Mouse (Mus musculus) MEL (cell line): ENCODE results near the gene AU040320. TPM values are rescaled to one million over a fixed set of nuclear protein-coding genes. Genes with fewer than 3 reads are reported as not detected.

Experiments
- DNase-seq: peaks from one replicate; pipeline ENCODE4 v3.0.0; 2011; ENCODE audit warnings: low read depth, low spot score
- H3K27ac ChIP-seq: 2 replicates; pipeline ENCODE4 v1.5.1; 2012; ENCODE audit warnings: low read depth, mild to moderate bottlenecking, control low read depth, low read length, moderate library complexity; ENCODE audit not compliant: control insufficient read depth
- H3K27me3 ChIP-seq, 2 experiments: fragments of 150-350 bp in 1 of 2; sonication (generic) in 1 of 2; 2 replicates each; pipeline ENCODE4 v1.6.1; 2012; ENCODE audit warnings: low read length in 2 of 2, mild to moderate bottlenecking in 2 of 2, improper control_type of control experiment in 1 of 2, moderate library complexity in 1 of 2; ENCODE audit not compliant: insufficient read depth in 2 of 2, control insufficient read depth in 1 of 2
- H3K36me3 ChIP-seq, 2 experiments: 2 replicates each; pipeline ENCODE4 v1.6.1; 2012 to 2014; ENCODE audit warnings: low read length in 2 of 2, improper control_type of control experiment in 1 of 2, inconsistent platforms in 1 of 2, mild to moderate bottlenecking in 1 of 2; ENCODE audit not compliant: insufficient read depth in 2 of 2, control insufficient read depth in 1 of 2
- H3K4me1 ChIP-seq, 2 experiments: fragments of 150-350 bp in 1 of 2; sonication (generic) in 1 of 2; 2 replicates each; pipeline ENCODE4 v1.6.1; 2012; ENCODE audit warnings: low read length in 2 of 2, improper control_type of control experiment in 1 of 2, mild to moderate bottlenecking in 1 of 2; ENCODE audit not compliant: insufficient read depth in 2 of 2, control insufficient read depth in 1 of 2
- H3K4me3 ChIP-seq, 2 experiments: fragments of 150-350 bp in 1 of 2; sonication (generic) in 1 of 2; 2 replicates each; pipeline ENCODE4 v1.5.1; 2012; ENCODE audit warnings: low read depth in 2 of 2, low read length in 2 of 2, mild to moderate bottlenecking in 2 of 2, moderate library complexity in 2 of 2, control low read depth in 1 of 2, improper control_type of control experiment in 1 of 2; ENCODE audit not compliant: control insufficient read depth in 1 of 2, insufficient read depth in 1 of 2
- H3K79me2 ChIP-seq: 2 replicates; pipeline ENCODE4 v1.6.1; 2012; ENCODE audit warnings: mild to moderate bottlenecking, low read length, moderate library complexity; ENCODE audit not compliant: control insufficient read depth, poor library complexity, insufficient read depth
- H3K9ac ChIP-seq: 2 replicates; pipeline ENCODE4 v1.6.1; 2012; ENCODE audit warnings: low read depth, mild to moderate bottlenecking, control low read depth, low read length, moderate library complexity; ENCODE audit not compliant: control insufficient read depth, poor library complexity, severe bottlenecking
- H3K9me3 ChIP-seq: fragments of 150-350 bp; sonication (generic); replicated peaks from 2 replicates; pipeline ENCODE4 v1.6.1; 2012; ENCODE audit warnings: mild to moderate bottlenecking, low read length, improper control_type of control experiment, moderate library complexity; ENCODE audit not compliant: insufficient read depth
- CHD1 ChIP-seq: IDR thresholded peaks from 2 replicates; pipeline ENCODE4 v1.6.1; 2012; ENCODE audit warnings: low read depth, mild to moderate bottlenecking, inconsistent platforms, low read length, improper control_type of control experiment
- CHD2 ChIP-seq: IDR thresholded peaks from 2 replicates; pipeline ENCODE4 v1.6.1; 2011; ENCODE audit warnings: low read length, improper control_type of control experiment
- CTCF ChIP-seq, 3 experiments: IDR thresholded peaks in 2 of 3; conservative IDR thresholded peaks in 1 of 3; 2 replicates each; pipeline ENCODE4 v1.5.1; 2011 to 2012; ENCODE audit warnings: low read length in 3 of 3, low read depth in 2 of 3, mild to moderate bottlenecking in 2 of 3, improper control_type of control experiment in 1 of 3, inconsistent platforms in 1 of 3, mixed read lengths in 1 of 3, moderate library complexity in 1 of 3; ENCODE audit not compliant: control insufficient read depth in 1 of 3, insufficient read depth in 1 of 3, poor library complexity in 1 of 3, severe bottlenecking in 1 of 3
- ETS1 ChIP-seq: IDR thresholded peaks from 2 replicates; pipeline ENCODE4 v1.6.1; 2012; ENCODE audit warnings: low read depth, mild to moderate bottlenecking, inconsistent platforms, low read length, improper control_type of control experiment, moderate library complexity
- GABPA ChIP-seq: IDR thresholded peaks from 2 replicates; pipeline ENCODE4 v1.6.1; 2012; ENCODE audit warnings: low read depth, mild to moderate bottlenecking, inconsistent platforms, low read length, improper control_type of control experiment, moderate library complexity
- JUND ChIP-seq: IDR thresholded peaks from 2 replicates; pipeline ENCODE4 v1.6.1; 2011; ENCODE audit warnings: low read depth, mild to moderate bottlenecking, improper control_type of control experiment, low read length
- KAT2A ChIP-seq: conservative IDR thresholded peaks from 2 replicates; pipeline ENCODE4 v1.6.1; 2012; ENCODE audit warnings: low read depth, low read length, improper control_type of control experiment, inconsistent platforms
- MAFK ChIP-seq: IDR thresholded peaks from 2 replicates; pipeline ENCODE4 v1.6.1; 2011; ENCODE audit warnings: low read depth, mild to moderate bottlenecking, low read length, improper control_type of control experiment, borderline replicate concordance
- MAX ChIP-seq: IDR thresholded peaks from 2 replicates; pipeline ENCODE4 v1.6.1; 2011; ENCODE audit warnings: low read length, improper control_type of control experiment
- POLR2AphosphoS5 ChIP-seq: IDR thresholded peaks from 2 replicates; pipeline ENCODE4 v1.6.1; 2012; ENCODE audit warnings: low read depth, borderline replicate concordance, mild to moderate bottlenecking, inconsistent platforms, low read length, moderate library complexity, mixed read lengths
- RAD21 ChIP-seq: IDR thresholded peaks from 2 replicates; pipeline ENCODE4 v1.6.1; 2011; ENCODE audit warnings: mild to moderate bottlenecking, low read depth, low read length, improper control_type of control experiment
- RCOR1 ChIP-seq: IDR thresholded peaks from 2 replicates; pipeline ENCODE4 v1.6.1; 2012; ENCODE audit warnings: low read depth, mild to moderate bottlenecking, inconsistent platforms, low read length, improper control_type of control experiment
- SIN3A ChIP-seq: IDR thresholded peaks from 2 replicates; pipeline ENCODE4 v1.6.1; 2012; ENCODE audit warnings: low read length, improper control_type of control experiment, inconsistent platforms
- SMC3 ChIP-seq: IDR thresholded peaks from 2 replicates; pipeline ENCODE4 v1.6.1; 2011; ENCODE audit warnings: low read depth, low read length, improper control_type of control experiment
- TBP ChIP-seq: IDR thresholded peaks from 2 replicates; pipeline ENCODE4 v1.8.0; 2011; ENCODE audit warnings: low read depth, low read length, improper control_type of control experiment
- USF1 ChIP-seq: IDR thresholded peaks from 2 replicates; pipeline ENCODE4 v1.6.1; 2014; ENCODE audit warnings: low read depth, mild to moderate bottlenecking, inconsistent platforms, low read length, improper control_type of control experiment, moderate library complexity
- ZKSCAN1 ChIP-seq: IDR thresholded peaks from 2 replicates; pipeline ENCODE4 v1.6.1; 2012; ENCODE audit warnings: low read depth, mild to moderate bottlenecking, inconsistent platforms, low read length, improper control_type of control experiment, moderate library complexity
- polyA plus RNA-seq, 2 experiments: library from polyadenylated mRNA; stranded (reverse) in 1 of 2; unstranded in 1 of 2; fragments of >175 nt in 1 of 2; fragments of >200 nt in 1 of 2; gene quantifications; 2 replicates each; pipeline versions ENCODE4 v1.2.1 to v1.2.4; 2012; ENCODE audit warnings: low replicate concordance in 2 of 2, low read depth in 1 of 2; ENCODE audit not compliant: insufficient read length in 2 of 2, insufficient read depth in 1 of 2, missing spikeins in 1 of 2
- total RNA-seq: library from RNA; depleted of rRNA; stranded (reverse); fragments of 300-350 nt; gene quantifications from 2 replicates; pipeline ENCODE4 v1.2.3, GENCODE M21; 2012

The AU040320 gene
- total and polyA plus RNA-seq, 3 experiments: 10.2 to 17.1 TPM; not detected in 1

DNA sequence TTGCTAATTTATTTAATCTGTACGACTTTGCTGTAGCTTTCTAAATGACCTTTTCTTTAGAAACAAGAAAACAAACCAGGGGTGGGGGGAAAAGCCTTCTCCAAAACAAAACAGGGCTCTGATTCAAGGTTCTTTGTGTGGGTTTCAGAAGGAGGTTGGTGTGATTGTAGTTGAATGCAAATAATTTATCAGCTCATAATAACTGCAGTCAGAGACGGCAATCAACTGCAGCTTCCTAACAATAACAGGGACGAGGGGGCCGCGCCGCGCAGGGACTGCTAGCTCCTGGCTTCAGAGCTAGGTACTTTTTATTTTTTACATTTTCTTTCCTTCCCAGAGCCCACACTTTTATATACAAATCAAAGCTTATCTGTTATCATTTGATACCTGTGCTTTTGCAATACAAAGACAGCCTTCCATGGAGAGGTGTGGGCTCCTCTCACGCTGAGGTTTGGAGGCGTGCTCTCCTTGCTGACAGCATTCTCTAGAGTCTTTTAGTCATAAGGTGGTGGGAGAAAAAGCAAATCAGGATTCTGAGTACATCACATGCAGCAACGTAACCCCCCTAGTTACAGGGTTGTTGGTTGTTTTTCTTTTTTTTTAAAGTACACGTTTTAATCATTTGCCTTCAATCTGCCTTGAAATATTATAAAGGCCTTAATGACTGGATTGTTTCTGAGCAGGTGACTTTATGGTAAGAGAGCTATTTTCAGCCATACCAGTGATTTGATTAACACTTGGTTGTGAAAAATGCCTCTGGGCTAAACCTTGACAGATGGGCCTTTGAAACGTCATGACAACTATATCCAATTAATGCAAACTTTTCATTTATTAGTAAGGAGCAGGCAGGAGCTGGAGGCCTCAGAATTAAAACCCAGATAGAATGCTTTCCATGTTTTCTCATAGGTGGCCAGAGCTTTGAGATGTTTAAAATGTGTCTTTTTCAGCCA lies 26.8 kb downstream of the AU040320 start:
- no peak for DNase-seq
- TF ChIP-seq SIN3A: no peak
- no peak for TF ChIP-seq GABPA
- no peak for TF ChIP-seq TBP
- TF ChIP-seq POLR2AphosphoS5: no peak
- no peak for TF ChIP-seq MAFK
- no peak for TF ChIP-seq CHD1
- TF ChIP-seq MAX: no peak
- no peak for TF ChIP-seq RAD21
- TF ChIP-seq CTCF (IDR thresholded peaks at IDR 0.05 in 2 of 3, conservative IDR thresholded peaks at IDR 0.05 in 1 of 3; ENCODE audit: control insufficient read depth in 1 of 3, insufficient read depth in 1 of 3, low read depth in 2 of 3, low read length in 3 of 3, poor library complexity in 1 of 3, severe bottlenecking in 1 of 3): no peak
- TF ChIP-seq KAT2A: no peak
- no peak for TF ChIP-seq ZKSCAN1
- no peak for TF ChIP-seq JUND
- TF ChIP-seq USF1: no peak
- Histone ChIP-seq H3K36me3 (no peaks in the 10 kb centered on the region), H3K9me3 (no peaks in the 10 kb centered on the region), H3K27me3 (no peaks in the 10 kb centered on the region), H3K9ac (no peak overlapping the region), H3K27ac (no peak overlapping the region), H3K4me1 (no peaks in the 10 kb centered on the region), H3K4me3 (no peak overlapping the region), H3K79me2 (no peaks in the 10 kb centered on the region)

DNA sequence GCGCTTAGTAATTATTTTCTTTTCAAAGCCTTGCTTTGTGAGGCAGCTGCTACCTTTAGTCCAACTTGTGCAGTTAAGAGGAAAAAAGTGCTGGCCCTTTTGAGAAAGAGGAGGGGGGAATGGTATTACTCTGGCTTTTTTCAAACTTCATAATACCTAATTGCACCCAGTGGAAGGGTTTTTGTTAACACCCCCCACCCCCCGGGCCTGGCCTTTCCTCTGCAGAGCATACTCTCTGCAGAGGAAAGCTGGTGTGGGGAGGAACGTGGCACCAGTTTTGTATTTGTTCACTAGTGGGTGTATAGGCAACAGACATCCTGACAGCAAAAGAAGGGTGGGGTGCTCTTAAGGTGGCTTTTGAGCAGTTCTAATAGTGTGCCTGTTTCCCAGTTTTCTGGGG lies 28.5 kb downstream of the AU040320 start:
- no peak overlapping the region for H3K9ac ChIP-seq
- H3K27me3 ChIP-seq: no peaks in the 10 kb centered on the region
- no peaks in the 10 kb centered on the region for H3K36me3 ChIP-seq
- H3K27ac ChIP-seq: no peak overlapping the region
- H3K79me2 ChIP-seq: no peaks in the 10 kb centered on the region
- TF ChIP-seq RCOR1: no peak
- TF ChIP-seq ETS1: no peak
- TF ChIP-seq CHD2: no peak
- no peak for TF ChIP-seq SMC3
- TF ChIP-seq CHD1: no peak
- DNase-seq: no peak
- H3K4me1 ChIP-seq: no peaks in the 10 kb centered on the region
- H3K4me3 ChIP-seq: no peak overlapping the region
- no peaks in the 10 kb centered on the region for H3K9me3 ChIP-seq
